Mouse (Mus musculus) bone marrow macrophage, adult 2 months (primary cell): ENCODE results near the gene Apbb2.

ENCODE experiments used
- CTCF ChIP-seq: IDR thresholded peaks from 2 replicates; pipeline ENCODE4 v1.5.1; 2012; ENCODE audit warnings: low read depth, mild to moderate bottlenecking, low read length, moderate library complexity
- POLR2A ChIP-seq: IDR thresholded peaks from 2 replicates; pipeline ENCODE4 v1.6.1; 2012; ENCODE audit warnings: mild to moderate bottlenecking, low read depth, low read length, borderline replicate concordance

- TF ChIP-seq CTCF: no peak
- no peak for TF ChIP-seq POLR2A
Observed at GRCm38 (mm10) chr5:66470837-66471236, 147.7 kb downstream of the Apbb2 start.
